Mouse (Mus musculus): ENCODE results near the gene Thtpa. TPM values are rescaled to one million over a fixed set of nuclear protein-coding genes. Genes with fewer than 3 reads are reported as not detected.
A peak's percentile ranks its signal among the peaks of the same experiment; 100 is the strongest.

Thtpa gene
- polyA plus RNA-seq, 2 experiments = 2.6 to 4.3 TPM

DNA sequence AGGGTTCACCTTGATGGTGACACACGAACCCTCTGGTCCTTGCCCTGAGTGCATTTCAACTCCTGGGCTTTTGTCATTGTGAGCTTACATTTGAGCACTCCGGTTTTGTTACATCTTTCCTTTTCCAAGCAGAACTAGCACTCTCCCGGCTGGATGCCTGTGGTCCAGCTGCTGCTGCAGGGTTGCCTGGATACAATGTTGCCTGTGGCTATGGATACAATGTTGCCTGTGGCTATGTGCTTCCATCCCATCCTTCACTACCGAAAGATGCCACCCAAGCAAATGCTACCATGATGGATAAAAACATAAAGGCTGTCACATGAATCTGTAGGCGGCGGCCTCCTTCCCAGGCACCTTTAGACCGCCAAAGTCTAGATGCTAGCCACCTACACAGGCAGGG lies 31.9 kb downstream of the Thtpa start:
- Histone ChIP-seq H3K27ac (no peak overlapping the region), H3K9ac (replicated peaks) (no peak overlapping the region), H3K4me2 (ENCODE audit: low read depth) (no peak overlapping the region), H3K4me3 (ENCODE audit: insufficient read depth in 1 of 2, low read depth in 2 of 2, low read length in 2 of 2) (no peak overlapping the region), H3K27me3 (ENCODE audit: control insufficient read depth, insufficient read depth, low read length) (no peaks in the 10 kb centered on the region), H3K4me1 (replicated peaks; ENCODE audit: control insufficient read depth in 2 of 2, insufficient read depth in 2 of 2, low read length in 1 of 2) (no peaks in the 10 kb centered on the region; a peak in 1 of 4 replicates), H3K36me3 (replicated peaks; ENCODE audit: control insufficient read depth, insufficient read depth, low read depth) (no peaks in the 10 kb centered on the region), H3K9me3 (ENCODE audit: control insufficient read depth, low read length) (no peaks in the 10 kb centered on the region)
- ATAC-seq (ENCODE audit: insufficient read depth) = no peak
- no peak for DNase-seq (ENCODE audit: low read depth in 3 of 3, low spot score in 3 of 3)
- 72% methylated on average over 7 of the region's 7 CpGs for WGBS (ENCODE audit: insufficient replicate concordance)
- TF ChIP-seq CTCF (IDR thresholded peaks at IDR 0.05; ENCODE audit: low read depth) (no peak), EP300 (IDR thresholded peaks at IDR 0.05; ENCODE audit: low read depth) (no peak)

DNA sequence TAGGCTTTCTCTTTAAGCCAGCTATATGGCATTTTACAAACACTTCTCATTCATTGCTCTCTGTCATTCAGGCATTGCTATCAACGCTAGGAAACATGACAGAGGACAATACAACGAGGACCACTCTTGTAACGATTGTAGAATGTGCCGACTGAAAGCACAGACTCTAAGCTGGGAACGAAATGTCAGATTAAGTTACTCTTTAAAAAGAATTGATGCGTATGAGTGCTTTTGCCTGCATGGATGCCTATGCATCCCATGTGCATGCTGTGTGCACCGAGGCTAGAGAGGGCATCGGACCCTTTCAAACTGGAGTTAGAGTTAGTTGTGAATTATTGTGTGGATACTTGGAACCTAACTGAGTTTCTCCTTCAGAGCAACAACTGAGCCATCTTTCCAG lies 41.1 kb downstream of the Thtpa start:
- Histone ChIP-seq H3K4me1 (replicated peaks; ENCODE audit: control insufficient read depth in 2 of 2, insufficient read depth in 2 of 2, low read length in 1 of 2) (no peaks in the 10 kb centered on the region), H3K4me2 (ENCODE audit: low read depth) (no peak overlapping the region), H3K9ac (replicated peaks) (no peak overlapping the region), H3K36me3 (replicated peaks; ENCODE audit: control insufficient read depth, insufficient read depth, low read depth) (no peaks in the 10 kb centered on the region), H3K4me3 (ENCODE audit: insufficient read depth in 1 of 2, low read depth in 2 of 2, low read length in 2 of 2) (no peak overlapping the region), H3K27ac (no peak overlapping the region), H3K9me3 (ENCODE audit: control insufficient read depth, low read length) (no peaks in the 10 kb centered on the region), H3K27me3 (ENCODE audit: control insufficient read depth, insufficient read depth, low read length) (no peaks in the 10 kb centered on the region)
- TF ChIP-seq CTCF (IDR thresholded peaks at IDR 0.05; ENCODE audit: low read depth) = no peak
- no peak for TF ChIP-seq EP300 (IDR thresholded peaks at IDR 0.05; ENCODE audit: low read depth)
- no peak for DNase-seq (ENCODE audit: low read depth in 3 of 3, low spot score in 3 of 3)
- 63% methylated on average over 8 of the region's 8 CpGs for WGBS (ENCODE audit: insufficient replicate concordance)
- no peak for ATAC-seq (ENCODE audit: insufficient read depth)

DNA sequence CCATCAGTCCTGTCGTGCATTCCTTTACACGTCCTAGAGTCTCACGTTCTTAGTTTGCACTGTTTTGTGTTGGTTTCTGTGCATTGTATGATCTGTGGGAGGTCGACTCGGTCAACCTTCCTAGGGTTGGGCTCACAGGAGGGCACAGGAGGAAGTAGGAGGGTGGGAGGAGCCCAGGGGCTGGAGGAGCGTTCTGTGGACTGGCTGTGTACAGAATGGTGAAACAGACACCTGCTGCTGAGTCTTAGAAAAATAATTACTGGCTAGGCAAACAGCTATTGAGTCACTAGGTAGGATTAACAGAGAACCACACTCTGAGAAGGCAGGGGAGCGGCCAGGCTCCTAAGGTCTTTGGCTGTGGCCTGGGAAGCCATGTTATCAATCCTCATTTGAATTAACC lies 44.7 kb downstream of the Thtpa start:
- no peak overlapping the region for H3K27ac ChIP-seq
- H3K9ac ChIP-seq (replicated peaks) = no peak overlapping the region
- H3K4me1 ChIP-seq (replicated peaks; ENCODE audit: control insufficient read depth in 2 of 2, insufficient read depth in 2 of 2, low read length in 1 of 2) = peaks cover 0 to 3% of the 10 kb centered on the region in 2 experiments; a peak in 2 of 4 replicates
- TF ChIP-seq CTCF (IDR thresholded peaks at IDR 0.05; ENCODE audit: low read depth) (no peak), EP300 (IDR thresholded peaks at IDR 0.05; ENCODE audit: low read depth) (no peak)
- DNase-seq (ENCODE audit: low read depth in 3 of 3, low spot score in 3 of 3) = no peak
- H3K9me3 ChIP-seq (ENCODE audit: control insufficient read depth, low read length) = no peaks in the 10 kb centered on the region
- no peaks in the 10 kb centered on the region for H3K36me3 ChIP-seq (replicated peaks; ENCODE audit: control insufficient read depth, insufficient read depth, low read depth)
- no peak overlapping the region for H3K4me2 ChIP-seq (ENCODE audit: low read depth)
- H3K27me3 ChIP-seq (ENCODE audit: control insufficient read depth, insufficient read depth, low read length) = no peaks in the 10 kb centered on the region; the same call in 1 of the 2 replicates
- H3K4me3 ChIP-seq (ENCODE audit: insufficient read depth in 1 of 2, low read depth in 2 of 2, low read length in 2 of 2) = no peak overlapping the region
- ATAC-seq (ENCODE audit: insufficient read depth) = no peak
- WGBS (ENCODE audit: insufficient replicate concordance) = 40% methylated on average over 7 of the region's 7 CpGs

DNA sequence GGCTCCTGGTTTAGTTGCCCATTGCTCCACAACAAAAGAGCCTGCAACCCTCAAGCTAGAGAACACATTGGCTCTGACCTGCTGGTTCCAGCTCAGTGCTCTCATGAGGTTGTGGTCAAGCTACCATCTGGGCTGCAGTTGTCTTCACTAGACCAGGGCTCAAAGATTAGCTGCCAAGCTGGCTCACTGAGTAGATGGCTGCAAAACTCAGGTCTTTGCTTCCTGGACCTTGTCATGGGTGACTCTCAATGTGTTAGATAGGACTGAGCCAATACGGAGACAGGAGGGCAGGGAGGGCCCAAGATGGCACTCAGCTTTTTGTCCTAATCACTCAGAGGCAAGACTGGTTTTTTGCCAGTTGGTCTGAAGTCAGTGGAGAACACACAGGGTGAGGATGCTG lies 51.7 kb downstream of the Thtpa start:
- ATAC-seq (ENCODE audit: insufficient read depth) (no peak), DNase-seq (ENCODE audit: low read depth in 3 of 3, low spot score in 3 of 3) (no peak)
- Histone ChIP-seq H3K9ac (replicated peaks) (no peak overlapping the region), H3K4me1 (replicated peaks; ENCODE audit: control insufficient read depth in 2 of 2, insufficient read depth in 2 of 2, low read length in 1 of 2) (peaks cover 0 to 5% of the 10 kb centered on the region in 2 experiments; a peak in 2 of 4 replicates), H3K27me3 (ENCODE audit: control insufficient read depth, insufficient read depth, low read length) (no peaks in the 10 kb centered on the region; the same call in 1 of the 2 replicates), H3K4me2 (ENCODE audit: low read depth) (no peak overlapping the region), H3K4me3 (ENCODE audit: insufficient read depth in 1 of 2, low read depth in 2 of 2, low read length in 2 of 2) (no peak overlapping the region), H3K36me3 (replicated peaks; ENCODE audit: control insufficient read depth, insufficient read depth, low read depth) (no peaks in the 10 kb centered on the region), H3K9me3 (ENCODE audit: control insufficient read depth, low read length) (no peaks in the 10 kb centered on the region), H3K27ac (no peak overlapping the region)
- WGBS (ENCODE audit: insufficient replicate concordance) = 58% methylated on average over 1 of the region's 1 CpGs
- no peak for TF ChIP-seq CTCF (IDR thresholded peaks at IDR 0.05; ENCODE audit: low read depth)
- TF ChIP-seq EP300 (IDR thresholded peaks at IDR 0.05; ENCODE audit: low read depth) = no peak

DNA sequence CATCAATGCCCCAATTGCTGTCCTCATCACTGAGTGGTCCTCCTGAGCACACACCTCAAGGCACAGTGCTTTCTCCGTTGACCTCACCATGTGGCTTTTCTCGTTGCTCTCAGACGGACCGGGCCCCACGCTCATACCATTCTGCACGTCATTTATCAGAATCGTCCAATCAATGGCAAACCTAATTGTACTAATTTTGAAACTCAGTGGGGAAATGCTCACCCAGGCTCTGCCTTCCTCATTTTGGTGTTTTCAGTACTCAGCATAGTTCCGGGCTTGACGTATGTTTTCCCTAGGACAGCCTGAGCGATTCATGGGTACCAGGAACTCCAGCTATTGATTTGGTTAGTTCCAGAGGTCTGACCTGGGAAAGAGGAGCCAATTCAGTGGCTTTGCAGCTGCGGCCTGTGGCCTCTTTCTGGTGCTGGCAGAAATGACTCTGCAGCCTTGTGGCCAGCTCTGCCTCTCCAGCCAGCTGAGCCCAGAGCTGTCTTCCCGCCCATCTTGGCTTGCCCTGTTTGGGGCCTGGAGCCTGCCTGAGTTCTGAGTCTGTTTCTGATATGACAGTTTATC lies 52.3 kb downstream of the Thtpa start:
- TF ChIP-seq CTCF (IDR thresholded peaks at IDR 0.05; ENCODE audit: low read depth) = no peak
- TF ChIP-seq EP300 (IDR thresholded peaks at IDR 0.05; ENCODE audit: low read depth) = no peak
- Histone ChIP-seq H3K4me2 (ENCODE audit: low read depth) (no peak overlapping the region), H3K9ac (replicated peaks) (no peak overlapping the region), H3K27me3 (ENCODE audit: control insufficient read depth, insufficient read depth, low read length) (no peaks in the 10 kb centered on the region; the same call in 1 of the 2 replicates), H3K27ac (no peak overlapping the region), H3K4me1 (replicated peaks; ENCODE audit: control insufficient read depth in 2 of 2, insufficient read depth in 2 of 2, low read length in 1 of 2) (peaks cover 0 to 5% of the 10 kb centered on the region in 2 experiments; a peak in 2 of 4 replicates), H3K36me3 (replicated peaks; ENCODE audit: control insufficient read depth, insufficient read depth, low read depth) (no peaks in the 10 kb centered on the region), H3K9me3 (ENCODE audit: control insufficient read depth, low read length) (no peaks in the 10 kb centered on the region), H3K4me3 (ENCODE audit: insufficient read depth in 1 of 2, low read depth in 2 of 2, low read length in 2 of 2) (no peak overlapping the region)
- 64% methylated on average over 12 of the region's 12 CpGs for WGBS (ENCODE audit: insufficient replicate concordance)
- no peak for ATAC-seq (ENCODE audit: insufficient read depth)
- peak in 1 of 3 experiments; percentile 11 for DNase-seq (ENCODE audit: low read depth in 3 of 3, low spot score in 3 of 3)

Data from liver, embryonic 14.5 days (tissue).